Mouse (Mus musculus) megakaryocyte progenitor cell, adult 5-6 weeks (primary cell): Measurements from ENCODE around the gene Pramef12. TPM values are rescaled to one million over a fixed set of nuclear protein-coding genes. Genes with fewer than 3 reads are reported as not detected.
A peak's percentile ranks its signal among the peaks of the same experiment; 100 is the strongest.
"Not testable (repeated sequence)": the region's sequence is repeated elsewhere in the genome, so short reads cannot be mapped to it uniquely, and the experiment has no call there.

Source experiments
- ATAC-seq: replicated peaks from 2 replicates; pipeline ENCODE4 v1.8.0; 2016; ENCODE audit warnings: mild to moderate bottlenecking, moderate TSS enrichment, inconsistent platforms; ENCODE audit not compliant: poor library complexity
- total RNA-seq, 2 experiments: library from RNA; stranded (forward) in 1 of 2; stranded (reverse) in 1 of 2; fragments of 157-497, 149-512 nt in 1 of 2; fragments of 200-1000 nt in 1 of 2; gene quantifications; 2 replicates each; pipeline versions ENCODE4 v1.2.3 to v1.2.4; 2015 to 2017

Gene Pramef12
- total RNA-seq (2015) (not detected in 2 replicates), total RNA-seq (2017) (not detected in 2 replicates)

- ATAC-seq: no peak
These were observed at the start of gene Pramef12 for GRCm38 (mm10) chr4:144408290-144408689. Gene Pramef12 (minus strand): TSS chr4:144408464.

GRCm38 (mm10) chr4:144453217-144453616, 45.0 kb upstream of the Pramef12 start, which contains the start of gene Gm9944:
Gene Gm9944 (minus strand): TSS chr4:144453317.
- no peak for ATAC-seq

GRCm38 (mm10) chr4:144448546-144448945, 40.3 kb upstream of the Pramef12 start:
- ATAC-seq: peak; percentile 92

- peak; percentile 77 for ATAC-seq
These were observed 33.3 kb upstream of the Pramef12 start for GRCm38 (mm10) chr4:144441582-144441981.

GRCm38 (mm10) chr4:144441095-144441494, 32.8 kb upstream of the Pramef12 start:
- no peak for ATAC-seq

- no peak for ATAC-seq
These were observed 30.4 kb upstream of the Pramef12 start, which contains the start of gene 1700012P22Rik for GRCm38 (mm10) chr4:144438672-144439071. Gene 1700012P22Rik (minus strand): TSS chr4:144438772.

GRCm38 (mm10) chr4:144433216-144433615, 25.0 kb upstream of the Pramef12 start:
- no peak for ATAC-seq

GRCm38 (mm10) chr4:144430723-144431122, 22.5 kb upstream of the Pramef12 start:
- no peak for ATAC-seq

- ATAC-seq: peak; percentile 86
These were observed 20.6 kb upstream of the Pramef12 start for GRCm38 (mm10) chr4:144428868-144429267.

- ATAC-seq: peak; percentile 56
These were observed 16.3 kb upstream of the Pramef12 start for GRCm38 (mm10) chr4:144424590-144424989.

GRCm38 (mm10) chr4:144420644-144421043, 12.4 kb upstream of the Pramef12 start:
- peak; percentile 86 for ATAC-seq

GRCm38 (mm10) chr4:144406261-144406660, 2.0 kb downstream of the Pramef12 start:
- ATAC-seq: no peak

GRCm38 (mm10) chr4:144404456-144405086, 3.7 kb downstream of the Pramef12 start:
- peak; percentile 81 for ATAC-seq

- peak; percentile 51 for ATAC-seq
These were observed 5.6 kb downstream of the Pramef12 start for GRCm38 (mm10) chr4:144402712-144403111.

GRCm38 (mm10) chr4:144396316-144396715, 11.9 kb downstream of the Pramef12 start:
- no peak for ATAC-seq

- no peak for ATAC-seq
These were observed 30.4 kb downstream of the Pramef12 start, which contains the start of gene Pramef20 for GRCm38 (mm10) chr4:144377911-144378310. Gene Pramef20 (minus strand): TSS chr4:144377933.

GRCm38 (mm10) chr4:144357642-144358041, 50.6 kb downstream of the Pramef12 start, which contains the start of gene Gm13119:
Gene Gm13119 (plus strand): TSS chr4:144357942.
- ATAC-seq: not testable (repeated sequence)

Other genes with a start within 250 kb of the Pramef12 start
- gene Oog3, start 245.8 kb downstream of the Pramef12 start, total RNA-seq (2015): not detected in 2 replicates
- not detected in 2 replicates for gene Oog3, start 245.8 kb downstream of the Pramef12 start, total RNA-seq (2017)
- not detected in 2 replicates for gene Oog2, start 217.7 kb downstream of the Pramef12 start, total RNA-seq (2015)
- gene Oog2, start 217.7 kb downstream of the Pramef12 start, total RNA-seq (2017): not detected in 2 replicates
- gene C87977, start 195.1 kb downstream of the Pramef12 start, total RNA-seq (2015): not detected in 2 replicates
- not detected in 2 replicates for gene C87977, start 195.1 kb downstream of the Pramef12 start, total RNA-seq (2017)
- gene Pramel5, start 128.0 kb downstream of the Pramef12 start, total RNA-seq (2015): not detected in 2 replicates
- gene Pramel5, start 128.0 kb downstream of the Pramef12 start, total RNA-seq (2017): not detected in 2 replicates
- not detected in 2 replicates for gene Gm13128, start 78.2 kb downstream of the Pramef12 start, total RNA-seq (2015)
- not detected in 2 replicates for gene Gm13128, start 78.2 kb downstream of the Pramef12 start, total RNA-seq (2017)
- not detected in 2 replicates for gene Gm13119, start 50.5 kb downstream of the Pramef12 start, total RNA-seq (2015)
- not detected in 2 replicates for gene Gm13119, start 50.5 kb downstream of the Pramef12 start, total RNA-seq (2017)
- not detected in 2 replicates for gene Pramef20, start 30.5 kb downstream of the Pramef12 start, total RNA-seq (2015)
- not detected in 2 replicates for gene Pramef20, start 30.5 kb downstream of the Pramef12 start, total RNA-seq (2017)
- not detected in 2 replicates for gene 1700012P22Rik, start 30.3 kb upstream of the Pramef12 start, total RNA-seq (2015)
- not detected in 2 replicates for gene 1700012P22Rik, start 30.3 kb upstream of the Pramef12 start, total RNA-seq (2017)
- gene Gm9944, start 44.9 kb upstream of the Pramef12 start, total RNA-seq (2015): not detected in 2 replicates
- not detected in 2 replicates for gene Gm9944, start 44.9 kb upstream of the Pramef12 start, total RNA-seq (2017)
- gene Aadacl3, start 55.3 kb upstream of the Pramef12 start, total RNA-seq (2015): not detected in 2 replicates
- gene Aadacl3, start 55.3 kb upstream of the Pramef12 start, total RNA-seq (2017): not detected in 2 replicates
- gene 9430007A20Rik, start 111.4 kb upstream of the Pramef12 start, total RNA-seq (2015): not detected in 2 replicates
- gene 9430007A20Rik, start 111.4 kb upstream of the Pramef12 start, total RNA-seq (2017): not detected in 2 replicates
- gene Gm13124, start 156.7 kb upstream of the Pramef12 start, total RNA-seq (2015): not detected in 2 replicates
- gene Gm13124, start 156.7 kb upstream of the Pramef12 start, total RNA-seq (2017): not detected in 2 replicates
- gene Aadacl4, start 205.2 kb upstream of the Pramef12 start, total RNA-seq (2015): not detected in 2 replicates
- gene Aadacl4, start 205.2 kb upstream of the Pramef12 start, total RNA-seq (2017): not detected in 2 replicates